Mouse (Mus musculus) ES-Bruce4 (cell line): ENCODE data around the gene Keg1. TPM values are rescaled to one million over a fixed set of nuclear protein-coding genes. Genes with fewer than 3 reads are reported as not detected.
"Not testable (repeated sequence)": the region's sequence is repeated elsewhere in the genome, so short reads cannot be mapped to it uniquely, and the experiment has no call there.

ENCODE experiments used
- H3K27ac ChIP-seq: 2 replicates; pipeline ENCODE4 v1.5.1; 2012; ENCODE audit warnings: low read length, inconsistent platforms; ENCODE audit not compliant: insufficient read depth
- H3K27me3 ChIP-seq: 2 replicates; pipeline ENCODE4 v1.6.1; 2012; ENCODE audit warnings: mild to moderate bottlenecking, low read length, inconsistent platforms; ENCODE audit not compliant: control insufficient read depth, poor library complexity, insufficient read depth, severe bottlenecking
- H3K36me3 ChIP-seq: 2 replicates; pipeline ENCODE4 v1.6.1; 2012; ENCODE audit warnings: inconsistent platforms, mild to moderate bottlenecking, low read length, moderate library complexity; ENCODE audit not compliant: control insufficient read depth, poor library complexity, insufficient read depth, severe bottlenecking
- H3K4me1 ChIP-seq: one replicate; pipeline ENCODE4 v1.8.1; 2011; ENCODE audit warnings: low read length; ENCODE audit not compliant: control insufficient read depth, insufficient read depth
- H3K4me3 ChIP-seq: 2 replicates; pipeline ENCODE4 v1.5.1; 2011; ENCODE audit warnings: low read depth, mild to moderate bottlenecking, low read length
- H3K9ac ChIP-seq: 2 replicates; pipeline ENCODE4 v1.6.1; 2012; ENCODE audit warnings: low read depth, mild to moderate bottlenecking, inconsistent platforms; ENCODE audit not compliant: poor library complexity, severe bottlenecking
- H3K9me3 ChIP-seq: replicated peaks from 2 replicates; pipeline ENCODE4 v1.6.1; 2012; ENCODE audit warnings: mild to moderate bottlenecking, low read length, inconsistent platforms; ENCODE audit not compliant: control insufficient read depth, poor library complexity, insufficient read depth, severe bottlenecking
- CTCF ChIP-seq: IDR thresholded peaks from one replicate; pipeline ENCODE4 v1.8.1; 2011; ENCODE audit warnings: low read depth, low read length
- EP300 ChIP-seq: IDR thresholded peaks from 2 replicates; pipeline ENCODE4 v1.6.1; 2011; ENCODE audit warnings: low read depth, low read length; ENCODE audit not compliant: insufficient read depth
- POLR2A ChIP-seq: IDR thresholded peaks from one replicate; pipeline ENCODE4 v1.8.1; 2011; ENCODE audit warnings: low read length; ENCODE audit not compliant: insufficient read depth
- polyA plus RNA-seq: library from polyadenylated mRNA; stranded (reverse); fragments of >200 nt; gene quantifications from 2 replicates; pipeline ENCODE4 v1.2.4, GENCODE M21; 2011; ENCODE audit warnings: low read depth; ENCODE audit not compliant: missing spikeins, insufficient read depth, insufficient read length

The Keg1 gene
- not detected in 2 replicates for polyA plus RNA-seq

GRCm38 (mm10) chr19:12695590-12695989, at the start of gene Keg1:
Gene Keg1, plus strand, starts transcription at chr19:12695786.
- Histone ChIP-seq H3K9me3 (no peaks in the 10 kb centered on the region), H3K27me3 (no peaks in the 10 kb centered on the region), H3K36me3 (no peaks in the 10 kb centered on the region), H3K4me1 (no peaks in the 10 kb centered on the region), H3K27ac (no peak within 1 kb of the TSS), H3K4me3 (no peak within 1 kb of the TSS), H3K9ac (no peak within 1 kb of the TSS)
- no peak for TF ChIP-seq POLR2A
- TF ChIP-seq EP300: no peak
- no peak for TF ChIP-seq CTCF

DNA sequence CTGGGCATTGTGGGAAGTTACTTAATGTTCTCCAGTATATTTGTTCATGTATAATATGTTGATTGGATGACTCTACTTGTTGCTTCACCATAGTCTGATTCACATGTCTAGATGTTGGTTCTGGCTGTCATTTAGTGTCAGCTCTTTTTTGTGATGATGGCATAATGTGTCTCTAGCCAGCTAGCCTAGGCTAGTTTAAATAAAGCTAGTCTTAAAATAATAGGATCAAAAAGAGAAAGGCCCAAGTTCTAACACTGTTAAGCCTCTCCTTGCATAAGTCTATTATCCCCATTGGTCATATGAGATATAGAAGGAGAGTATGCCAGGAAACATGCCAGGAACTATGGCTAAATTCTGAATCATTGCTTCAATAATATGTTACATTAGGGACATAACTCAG, 46.1 kb upstream of the Keg1 start:
- Histone ChIP-seq H3K4me1 (no peaks in the 10 kb centered on the region), H3K27me3 (no peaks in the 10 kb centered on the region), H3K4me3 (no peak overlapping the region), H3K27ac (no peak overlapping the region), H3K36me3 (no peaks in the 10 kb centered on the region), H3K9me3 (no peaks in the 10 kb centered on the region), H3K9ac (no peak overlapping the region)
- TF ChIP-seq EP300 (no peak), CTCF (no peak), POLR2A (no peak)

DNA sequence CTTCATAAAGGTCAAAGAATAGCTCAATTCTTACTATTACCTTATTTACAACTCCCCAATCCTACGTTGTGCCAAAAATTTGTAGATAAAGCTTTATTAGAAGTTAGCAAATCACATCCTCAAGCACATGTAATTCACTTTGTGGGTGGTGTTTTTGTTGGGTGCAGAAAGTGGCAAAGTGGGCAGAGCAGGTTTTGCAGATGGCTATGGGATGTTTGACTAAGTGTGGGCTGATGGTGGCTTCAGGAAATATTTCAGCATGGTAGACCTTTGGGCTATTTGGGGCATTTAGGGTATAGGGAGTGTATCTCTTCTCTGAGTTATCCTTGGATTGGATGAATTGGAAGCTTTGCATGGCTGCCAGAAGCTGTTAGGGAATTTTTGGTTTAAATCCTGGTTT, 29.4 kb upstream of the Keg1 start:
- Histone ChIP-seq H3K4me3 (no peak overlapping the region), H3K27me3 (no peaks in the 10 kb centered on the region), H3K4me1 (peaks cover 4% of the 10 kb centered on the region), H3K27ac (no peak overlapping the region), H3K36me3 (no peaks in the 10 kb centered on the region), H3K9me3 (0 out of 2 replicates have a peak, but pooled peaks cover 2% of the 10 kb centered on the region), H3K9ac (no peak overlapping the region)
- no peak for TF ChIP-seq POLR2A
- no peak for TF ChIP-seq CTCF
- TF ChIP-seq EP300: no peak

DNA sequence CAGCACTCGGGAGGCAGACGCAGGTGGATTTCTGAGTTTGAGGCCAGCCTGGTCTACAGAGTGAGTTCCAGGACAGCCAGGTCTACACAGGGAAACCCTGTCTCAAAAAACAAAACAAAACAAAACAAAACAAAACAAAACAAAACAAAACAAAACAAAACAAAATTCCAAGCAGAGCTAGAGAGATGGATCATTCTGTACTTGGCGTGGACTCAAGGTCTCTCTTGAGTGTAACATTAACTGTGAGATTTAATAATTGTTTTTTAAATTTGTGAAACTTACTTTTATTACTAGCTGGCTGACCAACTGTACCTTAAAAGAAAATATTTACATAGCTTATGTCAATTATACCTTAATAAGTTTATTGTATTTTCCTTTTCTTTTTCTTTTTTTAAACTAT, 27.0 kb upstream of the Keg1 start:
- not testable (repeated sequence) for H3K9ac ChIP-seq, H3K4me1 ChIP-seq, H3K36me3 ChIP-seq, H3K27me3 ChIP-seq, H3K9me3 ChIP-seq, H3K27ac ChIP-seq, H3K4me3 ChIP-seq

DNA sequence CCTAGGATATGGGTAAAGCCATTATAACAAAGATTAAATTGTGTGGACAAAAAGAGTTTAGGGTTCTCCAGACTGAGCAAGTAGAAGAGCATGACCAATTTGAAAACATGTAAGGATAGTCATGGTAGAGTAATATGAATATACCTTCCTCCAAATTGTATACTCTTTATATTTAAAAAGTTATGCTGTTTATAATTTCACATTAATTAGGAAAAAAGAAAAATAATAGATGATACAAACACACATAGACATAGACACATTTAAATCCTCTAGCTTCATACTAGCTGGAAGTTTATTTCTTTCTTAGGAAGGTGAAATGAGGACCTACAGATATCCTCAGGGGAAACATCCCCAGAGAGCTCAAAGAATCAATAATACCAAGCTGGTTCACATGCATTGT, 25.4 kb upstream of the Keg1 start, which contains the start of gene Olfr1442:
Gene Olfr1442, plus strand, starts transcription at position 301 of the 400 bp plus-strand sequence.
- H3K27me3 ChIP-seq: no peaks in the 10 kb centered on the region
- no peak within 1 kb of the TSS for H3K27ac ChIP-seq
- H3K9me3 ChIP-seq: no peaks in the 10 kb centered on the region
- no peak within 1 kb of the TSS for H3K9ac ChIP-seq
- H3K4me1 ChIP-seq: no peaks in the 10 kb centered on the region
- TF ChIP-seq CTCF (no peak), POLR2A (no peak), EP300 (no peak)
- no peak within 1 kb of the TSS for H3K4me3 ChIP-seq
- H3K36me3 ChIP-seq: no peaks in the 10 kb centered on the region

DNA sequence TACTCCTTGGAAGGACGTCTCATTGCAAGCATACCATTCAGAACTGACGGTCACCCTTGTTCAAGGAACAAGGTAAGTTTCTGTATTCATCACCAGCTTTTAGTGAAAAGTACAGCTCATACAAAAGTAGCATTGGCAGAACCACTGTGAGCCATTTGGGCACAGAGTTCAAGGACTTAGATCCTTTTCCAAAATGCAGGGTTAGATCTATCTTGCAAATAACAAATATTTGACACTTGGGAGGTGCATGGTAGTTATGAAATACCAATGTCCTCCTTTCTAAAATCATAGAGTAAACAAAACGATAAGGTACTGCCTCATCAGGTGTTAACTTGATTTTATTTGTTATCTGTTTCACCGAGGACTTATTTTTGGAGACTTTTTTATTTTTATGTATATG, 24.5 kb upstream of the Keg1 start:
- TF ChIP-seq CTCF (no peak), POLR2A (no peak), EP300 (no peak)
- Histone ChIP-seq H3K27ac (no peak overlapping the region), H3K9me3 (no peaks in the 10 kb centered on the region), H3K4me1 (no peaks in the 10 kb centered on the region), H3K27me3 (no peaks in the 10 kb centered on the region), H3K36me3 (no peaks in the 10 kb centered on the region), H3K9ac (no peak overlapping the region), H3K4me3 (no peak overlapping the region)
